Mouse (Mus musculus): ENCODE results near the gene Nlgn1.

- TF ChIP-seq CTCF (IDR thresholded peaks at IDR 0.05; ENCODE audit: extremely low read depth, insufficient read length, insufficient replicate concordance, low read depth, low read length) (no peak), POLR2A (IDR thresholded peaks at IDR 0.05; ENCODE audit: low read depth, low read length) (no peak)
Observed at GRCm38 (mm10) chr3:26223500-26223899, 108.8 kb downstream of the Nlgn1 start.

All from small intestine, adult 2 months (tissue).